Mouse (Mus musculus): ENCODE data around the gene Sds. TPM values are rescaled to one million over a fixed set of nuclear protein-coding genes. Genes with fewer than 3 reads are reported as not detected.

Gene Sds
- polyA plus RNA-seq, 1 experiment from 2014 or later: not detected

DNA sequence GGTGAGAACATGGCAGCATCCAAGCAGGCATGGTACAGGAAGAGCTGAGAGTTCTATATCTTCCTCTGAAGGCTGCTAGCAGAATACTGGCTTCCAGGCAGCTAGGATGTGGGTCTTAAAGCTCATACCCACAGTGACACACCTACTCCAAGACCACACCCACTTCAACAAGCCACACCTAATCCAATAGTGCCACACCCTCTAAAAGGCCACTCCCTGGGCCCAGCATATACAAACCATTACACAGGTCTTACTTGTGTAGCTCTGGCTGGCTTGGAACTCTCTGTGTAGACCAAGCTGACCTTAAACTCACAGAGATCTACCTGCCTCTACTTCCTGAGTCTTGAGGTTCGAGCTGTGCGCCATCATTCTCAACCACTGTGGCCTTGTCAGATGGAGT lies 48.4 kb downstream of the Sds start:
- no peak for DNase-seq (ENCODE audit: low spot score)
- H3K27ac ChIP-seq (replicated peaks; ENCODE audit: low read depth, low read length): no peak overlapping the region
- H3K4me2 ChIP-seq (ENCODE audit: low read depth, low read length): no peak overlapping the region
- ATAC-seq (ENCODE audit: low read depth): no peak
- H3K9me3 ChIP-seq (ENCODE audit: control insufficient read depth, low read length): no peaks in the 10 kb centered on the region
- no peak overlapping the region for H3K4me3 ChIP-seq (ENCODE audit: low read depth, low read length)
- H3K27me3 ChIP-seq (replicated peaks; ENCODE audit: control insufficient read depth, insufficient read depth, low read length): no peaks in the 10 kb centered on the region
- no peak overlapping the region for H3K9ac ChIP-seq (ENCODE audit: low read depth, low read length)
- WGBS: 92% methylated on average over 2 of the region's 2 CpGs
- H3K36me3 ChIP-seq (ENCODE audit: control insufficient read depth, insufficient read depth, low read length): peaks cover 11% of the 10 kb centered on the region; the same call in 1 of the 2 replicates
- H3K4me1 ChIP-seq (ENCODE audit: control insufficient read depth, insufficient read depth, low read length): no peaks in the 10 kb centered on the region

DNA sequence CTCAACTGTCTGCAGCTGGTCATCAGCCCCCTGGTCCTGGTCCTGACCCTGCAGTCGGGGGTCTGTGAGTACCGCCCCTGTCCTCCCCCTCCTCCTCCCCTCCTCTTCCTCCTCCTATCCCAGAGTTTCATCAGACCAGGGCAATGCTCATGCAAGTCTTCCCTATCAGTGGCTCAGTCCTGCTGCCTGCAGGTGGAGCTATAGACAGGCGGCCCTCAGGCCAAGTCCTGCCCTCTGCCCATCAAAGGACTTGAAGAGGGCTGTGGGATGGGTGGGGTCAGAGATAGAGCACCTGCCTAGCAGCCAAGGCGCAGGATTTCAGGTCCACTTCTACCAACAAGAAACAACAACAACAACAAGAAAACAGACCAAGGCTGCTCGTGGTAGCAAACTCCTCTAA lies 49.4 kb downstream of the Sds start:
- no peak for DNase-seq (ENCODE audit: low spot score)
- Histone ChIP-seq H3K4me2 (ENCODE audit: low read depth, low read length) (no peak overlapping the region), H3K36me3 (ENCODE audit: control insufficient read depth, insufficient read depth, low read length) (peaks cover 11% of the 10 kb centered on the region; the same call in 1 of the 2 replicates), H3K27me3 (replicated peaks; ENCODE audit: control insufficient read depth, insufficient read depth, low read length) (no peaks in the 10 kb centered on the region), H3K9ac (ENCODE audit: low read depth, low read length) (no peak overlapping the region), H3K4me1 (ENCODE audit: control insufficient read depth, insufficient read depth, low read length) (no peaks in the 10 kb centered on the region), H3K27ac (replicated peaks; ENCODE audit: low read depth, low read length) (no peak overlapping the region), H3K4me3 (ENCODE audit: low read depth, low read length) (no peak overlapping the region), H3K9me3 (ENCODE audit: control insufficient read depth, low read length) (no peaks in the 10 kb centered on the region)
- no peak for ATAC-seq (ENCODE audit: low read depth)
- WGBS: 31% methylated on average over 5 of the region's 5 CpGs

DNA sequence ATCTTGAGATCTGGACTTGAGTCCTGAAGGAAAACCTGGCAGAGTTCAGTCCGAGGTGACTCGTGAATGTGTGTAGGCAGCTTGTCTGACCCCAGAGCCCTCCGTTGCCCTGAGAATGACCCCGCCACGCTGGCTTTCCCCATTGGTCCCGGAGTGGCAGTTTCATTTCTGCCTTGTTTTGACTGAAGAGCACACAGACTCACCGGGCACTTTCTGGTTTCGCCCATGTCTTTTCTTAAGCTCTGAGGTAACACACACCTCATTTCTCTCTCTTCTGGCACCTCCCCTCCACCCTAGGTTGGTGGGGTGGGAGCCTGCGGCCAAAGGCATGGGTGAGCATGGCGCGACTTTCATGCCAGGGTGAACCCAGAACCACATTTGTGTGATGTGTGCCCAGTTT lies 50.0 kb downstream of the Sds start:
- no peak overlapping the region for H3K4me2 ChIP-seq (ENCODE audit: low read depth, low read length)
- DNase-seq (ENCODE audit: low spot score) (no peak), ATAC-seq (ENCODE audit: low read depth) (no peak)
- H3K9ac ChIP-seq (ENCODE audit: low read depth, low read length): no peak overlapping the region
- no peaks in the 10 kb centered on the region for H3K9me3 ChIP-seq (ENCODE audit: control insufficient read depth, low read length)
- 65% methylated on average over 11 of the region's 11 CpGs for WGBS
- H3K27ac ChIP-seq (replicated peaks; ENCODE audit: low read depth, low read length): no peak overlapping the region
- H3K27me3 ChIP-seq (replicated peaks; ENCODE audit: control insufficient read depth, insufficient read depth, low read length): no peaks in the 10 kb centered on the region
- H3K36me3 ChIP-seq (ENCODE audit: control insufficient read depth, insufficient read depth, low read length): peaks cover 11% of the 10 kb centered on the region; the same call in 1 of the 2 replicates
- H3K4me3 ChIP-seq (ENCODE audit: low read depth, low read length): no peak overlapping the region
- no peaks in the 10 kb centered on the region for H3K4me1 ChIP-seq (ENCODE audit: control insufficient read depth, insufficient read depth, low read length)

DNA sequence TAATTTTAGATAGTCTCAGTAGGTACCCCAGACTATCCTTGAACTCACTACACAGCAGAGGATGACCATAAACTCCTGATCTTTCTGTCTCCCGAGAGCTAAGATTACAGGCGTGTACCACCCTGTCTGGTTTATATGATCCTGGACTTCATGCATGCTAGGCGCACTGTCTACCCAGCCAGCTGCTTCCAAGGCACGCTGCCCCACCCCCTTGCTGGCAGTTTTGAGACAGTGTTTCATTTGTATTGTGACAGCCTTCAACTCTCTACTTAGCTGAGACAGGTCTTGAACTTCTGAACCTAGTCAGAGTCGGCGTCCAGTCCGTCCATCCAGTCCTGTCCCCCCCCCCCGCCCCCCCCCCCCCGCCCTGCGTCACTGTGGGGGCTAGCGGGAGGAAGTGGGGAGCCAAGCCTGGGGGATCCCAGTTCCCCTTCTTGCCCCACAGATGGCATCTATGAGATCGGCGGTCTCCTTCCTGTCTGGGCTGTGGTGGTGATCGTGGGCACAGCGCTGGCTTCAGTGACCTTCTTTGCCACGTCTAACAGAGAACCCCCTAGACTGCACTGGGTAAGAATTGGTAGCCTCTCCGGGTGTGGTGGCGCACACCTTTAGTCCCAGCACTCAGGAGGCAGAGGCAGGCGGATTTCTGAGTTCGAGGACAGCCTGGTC lies 51.1 kb downstream of the Sds start:
- Histone ChIP-seq H3K27ac (replicated peaks; ENCODE audit: low read depth, low read length) (no peak overlapping the region), H3K4me3 (ENCODE audit: low read depth, low read length) (no peak overlapping the region), H3K27me3 (replicated peaks; ENCODE audit: control insufficient read depth, insufficient read depth, low read length) (no peaks in the 10 kb centered on the region), H3K9me3 (ENCODE audit: control insufficient read depth, low read length) (no peaks in the 10 kb centered on the region), H3K36me3 (ENCODE audit: control insufficient read depth, insufficient read depth, low read length) (0 out of 2 replicates have a peak, but pooled peaks cover 4% of the 10 kb centered on the region), H3K9ac (ENCODE audit: low read depth, low read length) (no peak overlapping the region), H3K4me2 (ENCODE audit: low read depth, low read length) (no peak overlapping the region), H3K4me1 (ENCODE audit: control insufficient read depth, insufficient read depth, low read length) (no peaks in the 10 kb centered on the region)
- DNase-seq (ENCODE audit: low spot score) (no peak), ATAC-seq (ENCODE audit: low read depth) (no peak)
- 79% methylated on average over 13 of the region's 20 CpGs for WGBS

DNA sequence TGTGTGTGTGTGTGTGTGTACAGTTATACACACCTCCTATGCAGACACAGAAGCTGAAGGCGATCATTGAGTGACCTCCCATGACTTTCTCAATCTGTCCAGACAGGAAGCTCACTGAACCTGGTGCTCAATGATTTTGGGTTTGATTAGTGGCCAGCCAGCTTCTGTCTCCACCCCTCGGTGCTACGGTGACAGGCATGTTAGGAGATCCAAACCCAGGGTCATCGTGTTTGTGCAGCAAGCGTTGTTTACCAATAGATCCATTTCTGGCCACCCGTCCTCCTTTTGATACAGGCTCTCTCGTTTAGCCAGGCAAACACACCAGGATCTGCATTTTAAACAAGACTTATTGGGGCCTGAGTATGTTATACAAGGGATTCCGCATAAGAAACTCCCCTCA lies 55.3 kb downstream of the Sds start:
- no peak for ATAC-seq (ENCODE audit: low read depth)

More for the DNA sequence above, 55.3 kb downstream of the Sds start:
- Histone ChIP-seq H3K4me3 (ENCODE audit: low read depth, low read length) (no peak overlapping the region), H3K27me3 (replicated peaks; ENCODE audit: control insufficient read depth, insufficient read depth, low read length) (no peaks in the 10 kb centered on the region), H3K9me3 (ENCODE audit: control insufficient read depth, low read length) (no peaks in the 10 kb centered on the region), H3K9ac (ENCODE audit: low read depth, low read length) (no peak overlapping the region), H3K4me1 (ENCODE audit: control insufficient read depth, insufficient read depth, low read length) (peaks cover 19% of the 10 kb centered on the region), H3K4me2 (ENCODE audit: low read depth, low read length) (no peak overlapping the region), H3K36me3 (ENCODE audit: control insufficient read depth, insufficient read depth, low read length) (0 out of 2 replicates have a peak, but pooled peaks cover 7% of the 10 kb centered on the region), H3K27ac (replicated peaks; ENCODE audit: low read depth, low read length) (no peak overlapping the region)
- no peak for DNase-seq (ENCODE audit: low spot score)
- 88% methylated on average over 8 of the region's 8 CpGs for WGBS

Other genes starting within 250 kb of the Sds start
- not detected in 2 replicates for gene Lhx5, start 44.8 kb upstream of the Sds start, polyA plus RNA-seq (2014; fragmentation: Nextera tagmentation; extraction: Ambion mirVana)
- 1.2 and 1.6 TPM in 2 replicates for gene Sdsl, start 3.7 kb upstream of the Sds start, polyA plus RNA-seq (2014; fragmentation: Nextera tagmentation; extraction: Ambion mirVana)
- 47.0 and 53.1 TPM in 2 replicates for gene Plbd2, start 27.1 kb downstream of the Sds start, polyA plus RNA-seq (2014; fragmentation: Nextera tagmentation; extraction: Ambion mirVana)
- gene Slc8b1, start 34.6 kb downstream of the Sds start, polyA plus RNA-seq (2014; fragmentation: Nextera tagmentation; extraction: Ambion mirVana): 3.5 and 5.7 TPM in 2 replicates
- gene Tpcn1, start 112.1 kb downstream of the Sds start, polyA plus RNA-seq (2014; fragmentation: Nextera tagmentation; extraction: Ambion mirVana): 24.8 and 26.7 TPM in 2 replicates
- 0.60 and 1.7 TPM in 2 replicates for gene Iqcd, start 112.5 kb downstream of the Sds start, polyA plus RNA-seq (2014; fragmentation: Nextera tagmentation; extraction: Ambion mirVana)
- 9.9 and 11.4 TPM in 2 replicates for gene Rita1, start 136.1 kb downstream of the Sds start, polyA plus RNA-seq (2014; fragmentation: Nextera tagmentation; extraction: Ambion mirVana)
- 28.2 and 36.4 TPM in 2 replicates for gene Ddx54, start 136.2 kb downstream of the Sds start, polyA plus RNA-seq (2014; fragmentation: Nextera tagmentation; extraction: Ambion mirVana)
- 1.0 TPM in 1 of 2 replicates, not detected in the other for gene Cfap73, start 157.7 kb downstream of the Sds start, polyA plus RNA-seq (2014; fragmentation: Nextera tagmentation; extraction: Ambion mirVana)
- 0.50 and 1.4 TPM in 2 replicates for gene Rasal1, start 172.3 kb downstream of the Sds start, polyA plus RNA-seq (2014; fragmentation: Nextera tagmentation; extraction: Ambion mirVana)
- gene Dtx1, start 235.4 kb downstream of the Sds start, polyA plus RNA-seq (2014; fragmentation: Nextera tagmentation; extraction: Ambion mirVana): 3.4 and 4.3 TPM in 2 replicates